Comparison of ENCODE assay signal across 21 mouse cellular contexts in the genomic region with DNA sequence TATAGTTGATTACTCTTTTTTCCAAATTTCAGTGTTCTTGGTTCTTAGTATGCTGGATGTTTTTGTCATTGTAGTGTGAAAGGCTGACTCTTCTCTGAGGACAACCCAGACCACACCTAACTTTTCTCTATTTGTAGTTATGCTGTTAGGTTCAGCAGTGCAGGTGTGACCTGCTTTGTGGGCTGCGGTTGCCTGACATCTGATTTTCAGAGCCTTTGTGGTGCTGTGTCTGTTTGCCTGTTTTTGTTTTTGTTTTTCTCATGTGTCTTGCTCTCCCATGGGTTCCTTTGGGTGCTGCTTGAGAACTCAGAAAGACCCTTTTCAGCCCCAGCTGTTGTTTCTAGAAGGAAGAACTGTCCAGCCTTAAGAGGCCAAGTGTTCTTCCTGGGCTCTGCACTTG. TPM values are rescaled to one million over a fixed set of nuclear protein-coding genes. Genes with fewer than 3 reads are reported as not detected.
DNase-seq lines count a peak whose midpoint lies in the region; ATAC-seq lines count a peak whose summit lies in the region.
"Had no signal": no experiment of that assay in that cellular context is flagged by ENCODE, and none has a peak within 500 bp of the region (broad histone marks: within the 10 kb centered on the region; RNA-seq: fewer than 3 reads in every experiment).

No protein-coding gene starts in this region.

- no peak overlapping the region for H3K4me2 ChIP-seq in forebrain, embryonic 11.5 days (ENCODE audit: low read depth, low read length, severe bottlenecking)
- H3K4me2 ChIP-seq in intestine, embryonic 16.5 days (ENCODE audit: low read depth, low read length): no peak overlapping the region
- H3K4me2 ChIP-seq: heart, embryonic 15.5 days; liver, embryonic 15.5 days had no signal

- no peaks in the 10 kb centered on the region for H3K27me3 ChIP-seq in forebrain, embryonic 11.5 days (ENCODE audit: control insufficient read depth, insufficient read depth, low read length)
- no peaks in the 10 kb centered on the region for H3K27me3 ChIP-seq in intestine, embryonic 16.5 days (replicated peaks; ENCODE audit: control insufficient read depth, insufficient read depth, low read length)
- H3K27me3 ChIP-seq: heart, embryonic 15.5 days; liver, embryonic 15.5 days had no signal

- no peak overlapping the region for H3K4me3 ChIP-seq in forebrain, embryonic 11.5 days (ENCODE audit: low read depth, low read length)
- no peak overlapping the region for H3K4me3 ChIP-seq in intestine, embryonic 16.5 days (ENCODE audit: low read length)
- H3K4me3 ChIP-seq: forebrain, embryonic 10.5 days; heart, adult 2 months; heart, embryonic 15.5 days; hindbrain, embryonic 10.5 days; liver, embryonic 15.5 days had no signal

- H3K36me3 ChIP-seq in forebrain, embryonic 11.5 days (ENCODE audit: control insufficient read depth, insufficient read depth, low read length): no peaks in the 10 kb centered on the region
- no peaks in the 10 kb centered on the region for H3K36me3 ChIP-seq in intestine, embryonic 16.5 days (ENCODE audit: control insufficient read depth, insufficient read depth, low read length)
- H3K36me3 ChIP-seq: forebrain, embryonic 10.5 days; G1E; heart, embryonic 15.5 days; hindbrain, embryonic 10.5 days; liver, embryonic 15.5 days had no signal

- no peak overlapping the region for H3K9ac ChIP-seq in forebrain, embryonic 11.5 days (ENCODE audit: low read length)
- no peak overlapping the region for H3K9ac ChIP-seq in intestine, embryonic 16.5 days (ENCODE audit: low read depth, low read length)
- H3K9ac ChIP-seq: heart, embryonic 15.5 days; liver, embryonic 15.5 days had no signal

- no peaks in the 10 kb centered on the region for H3K4me1 ChIP-seq in forebrain, embryonic 11.5 days (replicated peaks; ENCODE audit: control insufficient read depth, insufficient read depth, low read length)
- no peaks in the 10 kb centered on the region for H3K4me1 ChIP-seq in intestine, embryonic 16.5 days (ENCODE audit: control insufficient read depth, insufficient read depth, low read length)
- H3K4me1 ChIP-seq: forebrain, embryonic 10.5 days; heart, embryonic 15.5 days; hindbrain, embryonic 10.5 days; liver, embryonic 15.5 days had no signal

- no peak overlapping the region for H3K27ac ChIP-seq in forebrain, embryonic 11.5 days (ENCODE audit: low read depth, low read length)
- H3K27ac ChIP-seq in intestine, embryonic 16.5 days (ENCODE audit: low read length): no peak overlapping the region
- H3K27ac ChIP-seq: forebrain, embryonic 10.5 days; heart, adult 2 months; heart, embryonic 15.5 days; hindbrain, embryonic 10.5 days; hindbrain, postnatal 0 days; liver, embryonic 15.5 days had no signal

- WGBS in forebrain, embryonic 11.5 days: 78% methylated on average over 1 of the region's 1 CpGs
- 98% methylated on average over 1 of the region's 1 CpGs for WGBS in intestine, embryonic 16.5 days

- DNase-seq in lung, postnatal 25 days (ENCODE audit: low spot score): peak; percentile 12
- no peak for DNase-seq in lung, postnatal 36 days
- peak; percentile 82 for DNase-seq in induced T-regulatory cell, adult 2 months (ENCODE audit: low read depth)
- peak; percentile 92 for DNase-seq in thymus, postnatal 0 days (ENCODE audit: low spot score)
- DNase-seq in forebrain, embryonic 11.5 days (ENCODE audit: low spot score): no peak
- no peak for DNase-seq in retina, embryonic 14.5 days (ENCODE audit: low spot score)
- DNase-seq: adrenal gland, postnatal 36 days; cerebellum, adult 18-20 months; cerebellum, postnatal 36 days; gastrocnemius, postnatal 14 days; heart, adult 2 months; kidney, adult 8-10 months; kidney, postnatal 14 days; lung, postnatal 10 days had no signal

- ATAC-seq in forebrain, embryonic 11.5 days (replicated peaks; ENCODE audit: low FRiP score): no peak
- ATAC-seq in intestine, embryonic 16.5 days: no peak
- ATAC-seq: hindbrain, postnatal 0 days had no signal

- no peaks in the 10 kb centered on the region for H3K9me3 ChIP-seq in forebrain, embryonic 11.5 days (ENCODE audit: control insufficient read depth, low read length)
- no peaks in the 10 kb centered on the region for H3K9me3 ChIP-seq in intestine, embryonic 16.5 days (ENCODE audit: control insufficient read depth, low read length)
- H3K9me3 ChIP-seq: forebrain, embryonic 10.5 days; G1E; heart, embryonic 15.5 days; hindbrain, embryonic 10.5 days; liver, embryonic 15.5 days had no signal

RNA-seq across cellular contexts. Expression of a gene that starts 52.0 kb away (rescaled TPM):
- polyA plus RNA-seq in thymus, postnatal 0 days (2015; fragmentation: Nextera tagmentation; extraction: Ambion mirVana): 1.5 and 1.8 TPM in 2 replicates
- polyA plus RNA-seq in forebrain, embryonic 11.5 days (2014; fragmentation: Nextera tagmentation; extraction: Ambion mirVana): 0.81 and 2.3 TPM in 2 replicates
- not detected in 2 replicates for polyA plus RNA-seq in intestine, embryonic 16.5 days (2015; fragmentation: Nextera tagmentation; extraction: Ambion mirVana)
- polyA plus RNA-seq: G1E; liver, embryonic 15.5 days had no signal

Comparison
In these comparisons a context has a peak if more than half of its experiments do, and no peak if none do; other contexts are left out.
1. DNase-seq: peak in lung, postnatal 25 days (single experiment), induced T-regulatory cell, adult 2 months (single experiment) and thymus, postnatal 0 days (single experiment); none in lung, postnatal 36 days (single experiment), forebrain, embryonic 11.5 days (single experiment) and retina, embryonic 14.5 days (single experiment).